Mouse (Mus musculus) midbrain, postnatal 0 days (tissue): ENCODE results near the gene Cntn1. TPM values are rescaled to one million over a fixed set of nuclear protein-coding genes. Genes with fewer than 3 reads are reported as not detected.

Experiments
- ATAC-seq: fragments of 200-750 bp; cut with Nextera tagmentation; 2 replicates; pipeline ENCODE4 v1.8.0; 2017; ENCODE audit warnings: moderate number of reproducible peaks, mild to moderate bottlenecking, moderate TSS enrichment, moderate library complexity; ENCODE audit not compliant: low FRiP score
- DNase-seq: peaks from one replicate; pipeline ENCODE4 v3.0.0-alpha.2; 2015; ENCODE audit warnings: low spot score
- H3K27ac ChIP-seq: fragments of 300-500 bp; sonication (generic); 2 replicates; pipeline ENCODE4 v1.5.1; 2014; ENCODE audit warnings: low read depth, mild to moderate bottlenecking, low read length, mixed read lengths
- H3K27me3 ChIP-seq: fragments of 300-500 bp; sonication (generic); 2 replicates; pipeline ENCODE4 v1.6.1; 2014; ENCODE audit warnings: low read length, control low read depth, mixed read lengths; ENCODE audit not compliant: insufficient read depth
- H3K36me3 ChIP-seq: fragments of 300-500 bp; sonication (generic); 2 replicates; pipeline ENCODE4 v1.6.1; 2014; ENCODE audit warnings: low read length, control low read depth, mixed read lengths; ENCODE audit not compliant: insufficient read depth
- H3K4me1 ChIP-seq: fragments of 300-500 bp; sonication (generic); 2 replicates; pipeline ENCODE4 v1.6.1; 2014; ENCODE audit warnings: mild to moderate bottlenecking, control low read depth, antibody characterized with exemption, low read length, mixed read lengths; ENCODE audit not compliant: insufficient read depth
- H3K4me2 ChIP-seq: fragments of 300-500 bp; sonication (generic); 2 replicates; pipeline ENCODE4 v1.6.1; 2014; ENCODE audit warnings: low read depth, mild to moderate bottlenecking, low read length, mixed read lengths; ENCODE audit not compliant: poor library complexity, severe bottlenecking
- H3K4me3 ChIP-seq: fragments of 300-500 bp; sonication (generic); 2 replicates; pipeline ENCODE4 v1.5.1; 2014; ENCODE audit warnings: low read depth, mild to moderate bottlenecking, low read length, moderate library complexity
- H3K9ac ChIP-seq: fragments of 300-500 bp; sonication (generic); replicated peaks from 2 replicates; pipeline ENCODE4 v1.6.1; 2014; ENCODE audit warnings: mild to moderate bottlenecking, low read length, moderate library complexity, mixed read lengths; ENCODE audit not compliant: poor library complexity, severe bottlenecking
- H3K9me3 ChIP-seq: fragments of 300-500 bp; sonication (generic); 2 replicates; pipeline ENCODE4 v1.6.1; 2016; ENCODE audit warnings: low read length, control low read depth
- CTCF ChIP-seq: IDR thresholded peaks from 2 replicates; pipeline ENCODE4 v1.5.1; 2016; ENCODE audit warnings: antibody characterized with exemption, mild to moderate bottlenecking
- WGBS: fragments of 180-500 bp; shearing (Covaris S2); extraction: QIAGEN DNeasy Blood & Tissue Kit; methylation state at CpG from one replicate; pipeline ENCODE4 v1.1.7; 2014; 5-methylcytosine and 5-hydroxymethylcytosine counted together
- polyA plus RNA-seq: library from polyadenylated mRNA; unstranded; fragments of >200 nt; fragmentation: Nextera tagmentation; extraction: Ambion mirVana; gene quantifications from 2 replicates; pipeline ENCODE4 v1.2.1, GENCODE M21; 2015
- total RNA-seq: library from RNA; depleted of rRNA; stranded (reverse); fragments of >200 nt; gene quantifications from 2 replicates; pipeline ENCODE4 v1.2.3, GENCODE M21; 2014

Cntn1 gene
- total and polyA plus RNA-seq, 2 experiments from 2014 or later, result 153 to 300 TPM

DNA sequence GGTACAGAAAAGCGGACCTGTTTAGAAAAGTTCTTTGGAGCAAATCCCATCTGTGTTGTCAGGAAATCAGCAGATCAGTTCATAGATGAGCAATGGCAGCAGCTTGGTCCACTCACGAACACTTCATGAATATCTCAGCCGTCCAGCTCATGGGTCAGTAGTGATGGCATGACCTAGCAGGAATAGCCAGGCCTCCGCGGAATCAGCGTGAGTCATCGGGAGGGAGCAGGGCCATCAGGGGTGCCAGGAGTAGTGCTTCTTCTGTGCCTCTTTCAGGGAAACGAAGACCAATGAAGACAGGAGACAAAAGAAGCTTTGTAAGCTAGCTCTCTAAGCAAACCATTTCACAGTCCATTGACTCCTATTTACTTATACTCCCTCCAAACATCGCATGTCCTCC is 126.4 kb downstream of the Cntn1 start:
- no peaks in the 10 kb centered on the region for H3K36me3 ChIP-seq
- ATAC-seq, result no peak
- H3K4me3 ChIP-seq, result no peak overlapping the region
- no peaks in the 10 kb centered on the region for H3K27me3 ChIP-seq
- H3K4me1 ChIP-seq, result no peaks in the 10 kb centered on the region
- WGBS, result 68% methylated on average over 9 of the region's 9 CpGs
- H3K9me3 ChIP-seq, result no peaks in the 10 kb centered on the region
- H3K9ac ChIP-seq, result no peak overlapping the region
- no peak overlapping the region for H3K27ac ChIP-seq
- H3K4me2 ChIP-seq, result no peak overlapping the region
- no peak for DNase-seq
- TF ChIP-seq CTCF, result no peak

DNA sequence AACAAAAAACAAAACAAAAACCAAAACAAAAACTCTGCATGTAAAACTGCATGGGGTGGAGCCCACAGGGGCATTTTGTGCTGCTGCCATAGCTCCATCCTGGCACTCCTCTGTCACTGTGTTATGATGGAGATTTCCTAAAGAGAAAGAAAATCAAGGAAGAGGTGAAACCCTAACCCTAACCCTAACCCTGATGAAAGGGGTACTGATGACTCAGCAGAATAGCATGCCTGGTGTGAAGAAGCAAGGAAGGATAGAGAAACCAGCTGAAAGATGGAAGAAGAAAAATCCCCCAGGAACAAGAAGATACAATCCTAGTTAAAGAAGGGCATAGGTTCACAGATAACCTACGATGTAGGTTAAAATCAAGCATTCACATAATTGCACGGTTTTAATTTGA is 134.5 kb downstream of the Cntn1 start:
- TF ChIP-seq CTCF, result no peak
- no peak for DNase-seq
- ATAC-seq, result no peak
- Histone ChIP-seq H3K27me3 (no peaks in the 10 kb centered on the region), H3K4me2 (no peak overlapping the region), H3K9me3 (no peaks in the 10 kb centered on the region), H3K36me3 (no peaks in the 10 kb centered on the region), H3K9ac (no peak overlapping the region), H3K4me3 (no peak overlapping the region), H3K4me1 (no peaks in the 10 kb centered on the region), H3K27ac (no peak overlapping the region)
- WGBS, result 97% methylated on average over 2 of the region's 2 CpGs

GRCm38 (mm10) chr15:92190000-92190399 is 139.0 kb downstream of the Cntn1 start:
- H3K4me2 ChIP-seq, result no peak overlapping the region
- no peaks in the 10 kb centered on the region for H3K9me3 ChIP-seq
- H3K27ac ChIP-seq, result no peak overlapping the region
- no peaks in the 10 kb centered on the region for H3K27me3 ChIP-seq
- no peak overlapping the region for H3K4me3 ChIP-seq
- ATAC-seq (no peak), DNase-seq (peak; percentile 75)
- no peaks in the 10 kb centered on the region for H3K4me1 ChIP-seq
- 74% methylated on average over 2 of the region's 2 CpGs for WGBS
- no peaks in the 10 kb centered on the region for H3K36me3 ChIP-seq
- H3K9ac ChIP-seq, result no peak overlapping the region
- no peak for TF ChIP-seq CTCF

DNA sequence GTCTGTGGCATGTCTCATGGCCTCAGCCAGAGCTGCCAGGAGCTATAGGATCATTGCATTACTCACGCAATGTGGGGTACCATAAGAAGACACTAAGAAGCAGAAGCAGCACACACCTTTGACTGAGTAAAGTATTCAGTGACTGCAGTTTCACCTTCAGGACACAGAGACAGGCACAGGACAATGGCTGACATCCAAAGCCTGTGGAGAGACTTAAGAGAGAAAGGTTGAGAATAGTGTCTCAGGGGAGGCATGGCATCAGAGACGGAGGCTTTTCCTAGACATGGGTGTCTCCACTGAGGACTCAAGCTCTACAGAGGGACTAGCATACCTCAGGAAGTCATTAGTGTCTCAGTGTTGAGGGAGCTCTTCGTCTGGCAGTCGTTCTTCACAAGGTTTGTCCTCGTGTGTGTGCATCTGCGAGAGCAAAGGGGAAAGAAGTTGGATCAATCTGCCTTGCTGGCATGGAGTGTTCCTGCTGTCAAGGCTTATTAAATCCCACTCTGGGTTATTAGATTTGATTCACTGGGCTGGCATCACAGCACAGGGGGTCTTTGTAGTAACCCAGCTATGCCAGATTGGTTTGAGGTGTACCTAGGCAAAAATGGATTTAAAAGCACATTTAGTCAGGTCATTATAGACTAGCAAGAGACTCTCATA is 149.5 kb downstream of the Cntn1 start:
- WGBS, result 56% methylated on average over 6 of the region's 6 CpGs
- H3K4me2 ChIP-seq, result no peak overlapping the region
- ATAC-seq (no peak), DNase-seq (peak; percentile 80)
- H3K9me3 ChIP-seq, result no peaks in the 10 kb centered on the region
- no peak overlapping the region for H3K4me3 ChIP-seq
- H3K27ac ChIP-seq, result no peak overlapping the region
- no peaks in the 10 kb centered on the region for H3K4me1 ChIP-seq
- H3K36me3 ChIP-seq, result no peaks in the 10 kb centered on the region
- no peak overlapping the region for H3K9ac ChIP-seq
- TF ChIP-seq CTCF, result no peak
- H3K27me3 ChIP-seq, result no peaks in the 10 kb centered on the region

- DNase-seq, result no peak
- WGBS, result 88% methylated on average over 4 of the region's 4 CpGs
- Histone ChIP-seq H3K9me3 (no peaks in the 10 kb centered on the region), H3K4me2 (no peak overlapping the region), H3K9ac (no peak overlapping the region), H3K27me3 (no peaks in the 10 kb centered on the region), H3K36me3 (no peaks in the 10 kb centered on the region), H3K27ac (no peak overlapping the region), H3K4me1 (no peaks in the 10 kb centered on the region), H3K4me3 (no peak overlapping the region)
- no peak for TF ChIP-seq CTCF
- no peak for ATAC-seq
Observed at GRCm38 (mm10) chr15:92206695-92207094, 155.7 kb downstream of the Cntn1 start.

DNA sequence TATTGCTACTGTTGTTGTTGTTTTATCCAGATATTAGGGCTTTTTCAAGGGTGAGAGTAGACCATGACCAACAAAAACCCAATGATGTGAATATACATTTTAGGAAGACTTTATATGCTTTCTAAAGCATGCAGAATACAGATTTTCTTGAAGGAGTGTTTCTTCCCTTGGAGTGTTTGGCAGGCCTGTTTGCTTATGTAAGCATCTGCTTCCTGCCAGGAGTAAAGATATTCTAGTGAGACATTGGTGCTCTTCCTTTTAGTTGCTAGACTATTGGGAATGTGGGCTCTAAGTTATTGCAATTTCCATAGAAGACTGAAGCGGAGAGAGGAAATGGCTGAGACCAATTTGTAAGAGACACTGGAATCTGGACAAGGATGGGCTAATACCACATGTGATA is 158.8 kb downstream of the Cntn1 start:
- no peak for DNase-seq
- no peak overlapping the region for H3K27ac ChIP-seq
- 100% methylated on average over 1 of the region's 1 CpGs for WGBS

More for the DNA sequence above, 158.8 kb downstream of the Cntn1 start:
- H3K9ac ChIP-seq, result no peak overlapping the region
- no peaks in the 10 kb centered on the region for H3K4me1 ChIP-seq
- TF ChIP-seq CTCF, result no peak
- no peaks in the 10 kb centered on the region for H3K36me3 ChIP-seq
- H3K27me3 ChIP-seq, result no peaks in the 10 kb centered on the region
- ATAC-seq, result no peak
- no peaks in the 10 kb centered on the region for H3K9me3 ChIP-seq
- no peak overlapping the region for H3K4me2 ChIP-seq
- H3K4me3 ChIP-seq, result no peak overlapping the region
